Mouse (Mus musculus): Measurements from ENCODE around the gene Gmppb.
"Not testable (repeated sequence)": the region's sequence is repeated elsewhere in the genome, so short reads cannot be mapped to it uniquely, and the experiment has no call there.

Gmppb gene

DNA sequence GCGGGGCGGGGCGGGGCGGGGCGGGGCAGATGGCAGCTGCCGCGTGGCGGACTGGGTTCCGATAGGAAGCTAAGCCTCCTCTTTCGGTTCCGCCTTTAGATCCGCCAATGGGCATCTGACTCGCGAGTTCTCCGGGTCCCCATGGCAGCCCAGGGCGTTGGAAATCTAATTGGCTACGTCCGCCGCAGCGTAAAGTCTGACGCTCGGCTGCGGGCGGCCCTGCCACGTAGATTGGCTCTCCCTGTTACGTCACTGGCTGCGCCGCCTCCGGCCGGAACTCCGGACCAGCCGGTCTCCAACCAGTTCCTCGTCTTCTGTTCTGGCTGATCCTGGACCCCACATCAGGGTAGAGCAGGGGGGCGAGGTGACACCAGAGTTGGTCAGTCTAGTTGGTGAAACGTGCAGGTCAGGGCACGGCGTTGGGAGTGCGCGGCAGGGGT, at the start of gene Gmppb:
TSS of gene Gmppb (plus strand) at position 227 of the 440 bp plus-strand sequence.
- peak; percentile 83 for DNase-seq (ENCODE audit: extremely low spot score, low read depth, low spot score)

DNA sequence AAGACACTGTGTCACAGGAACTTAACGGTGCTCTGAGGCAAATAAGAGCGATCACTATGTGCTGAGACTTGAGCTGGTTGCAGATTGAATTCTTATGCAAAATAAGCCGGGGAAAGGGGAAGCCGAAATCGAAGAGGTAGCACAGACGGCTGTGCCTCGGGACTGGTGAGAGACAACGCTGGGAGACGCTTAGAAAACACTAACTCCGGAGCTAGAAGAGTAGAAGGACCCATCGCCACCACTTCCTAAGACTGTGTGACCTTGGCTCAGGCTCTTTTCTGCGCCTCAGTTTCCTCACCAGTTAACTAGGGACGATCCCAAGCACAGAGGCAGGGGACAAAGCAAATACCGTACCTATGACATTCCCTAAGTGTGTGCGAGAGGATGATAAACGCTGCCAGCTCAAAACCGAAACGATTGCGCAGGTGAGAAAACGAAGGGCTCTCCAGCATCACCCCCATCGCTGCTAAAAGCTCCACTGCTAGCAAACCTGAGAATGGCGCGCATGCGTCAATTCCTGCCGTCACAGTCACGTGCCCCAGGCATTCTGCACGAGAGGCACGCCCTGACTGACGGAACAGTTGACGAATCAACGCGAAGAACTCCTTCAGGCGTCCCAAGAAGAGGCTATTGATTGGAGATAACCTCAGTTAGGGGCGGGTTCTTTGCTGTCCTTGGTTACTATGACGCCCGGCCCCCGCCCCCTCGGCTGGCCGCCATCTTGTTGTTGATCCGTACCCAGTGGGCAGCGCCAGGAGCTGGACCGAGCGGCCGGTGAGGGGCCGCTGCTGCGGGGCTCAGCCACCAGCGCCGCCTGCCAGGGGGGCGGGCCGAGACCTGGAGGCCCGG, 46.9 kb upstream of the Gmppb start, which contains the start of gene Ip6k1:
TSS of gene Ip6k1 (plus strand) at position 580 of the 849 bp plus-strand sequence.
- DNase-seq (ENCODE audit: extremely low spot score, low read depth, low spot score): peak; percentile 100

GRCm38 (mm10) chr9:108002778-108003530, 46.1 kb upstream of the Gmppb start:
- no peak for DNase-seq (ENCODE audit: extremely low spot score, low read depth, low spot score)

GRCm38 (mm10) chr9:108003531-108003890, 45.5 kb upstream of the Gmppb start:
- DNase-seq (ENCODE audit: extremely low spot score, low read depth, low spot score): no peak

DNA sequence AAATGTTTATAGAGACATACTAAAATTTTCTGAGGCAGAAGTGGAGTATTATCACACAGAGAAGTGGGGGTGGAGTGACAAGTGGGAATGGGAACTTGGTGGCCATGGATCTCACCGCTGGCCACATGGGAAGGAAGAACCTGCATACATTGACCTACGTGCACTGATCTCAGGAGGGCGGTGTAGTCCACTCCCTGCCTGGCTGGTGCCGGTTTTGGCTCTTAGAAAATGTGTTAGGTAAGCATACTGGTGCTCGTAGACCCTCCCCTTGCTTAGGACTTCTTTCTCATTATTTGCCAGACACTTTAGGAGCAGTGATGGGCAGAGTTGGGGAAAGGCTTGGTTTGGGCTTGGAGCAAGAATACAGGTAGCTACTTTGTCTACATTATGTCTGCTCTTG, 41.0 kb upstream of the Gmppb start:
- no peak for DNase-seq (ENCODE audit: extremely low spot score, low read depth, low spot score)

GRCm38 (mm10) chr9:108010385-108010784, 38.7 kb upstream of the Gmppb start:
- DNase-seq (ENCODE audit: extremely low spot score, low read depth, low spot score): no peak

- not testable (repeated sequence) for DNase-seq (ENCODE audit: extremely low spot score, low read depth, low spot score)
These were observed 35.5 kb upstream of the Gmppb start for GRCm38 (mm10) chr9:108013577-108013976.

- DNase-seq (ENCODE audit: extremely low spot score, low read depth, low spot score): no peak
These were observed 31.9 kb upstream of the Gmppb start for GRCm38 (mm10) chr9:108017127-108017526.

GRCm38 (mm10) chr9:108020741-108021140, 28.3 kb upstream of the Gmppb start:
- DNase-seq (ENCODE audit: extremely low spot score, low read depth, low spot score): no peak

DNA sequence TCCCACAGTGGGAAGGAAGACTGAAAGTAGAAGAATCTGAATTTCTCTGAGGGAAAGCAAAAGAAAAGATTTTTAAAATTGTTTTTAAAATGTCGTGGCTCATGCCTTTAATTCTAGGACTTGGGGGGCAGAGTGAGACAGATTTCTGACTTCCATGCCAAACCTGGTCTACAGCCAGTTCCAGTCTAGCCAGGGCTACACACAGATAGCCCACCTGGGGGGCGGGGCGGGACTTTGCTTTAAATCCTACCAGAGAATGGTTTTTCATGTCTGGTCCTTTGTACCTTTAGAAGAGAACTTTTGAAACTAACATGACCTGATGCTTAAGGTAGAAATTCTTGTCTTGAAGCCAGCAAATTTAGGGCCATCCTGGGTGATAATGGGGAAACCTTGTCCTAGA, 25.8 kb upstream of the Gmppb start:
- no peak for DNase-seq (ENCODE audit: extremely low spot score, low read depth, low spot score)

DNA sequence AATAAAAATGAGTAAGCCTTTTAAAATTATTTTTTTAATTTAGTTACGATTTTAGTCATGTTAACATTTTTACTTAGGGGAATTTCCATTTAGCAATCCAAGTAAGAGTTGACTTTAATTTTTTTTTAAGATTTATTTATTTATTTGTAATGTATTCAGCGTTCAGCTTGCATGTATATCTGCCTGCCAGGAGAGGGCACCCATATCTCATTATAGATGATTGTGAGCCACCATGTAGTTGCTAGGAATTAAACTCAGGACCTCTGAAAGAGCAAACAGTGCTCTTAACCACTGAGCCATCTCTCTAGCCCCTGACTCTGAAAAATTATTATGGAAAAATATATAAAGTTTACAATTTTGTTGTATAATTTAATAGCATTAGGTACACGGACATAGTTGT, 22.5 kb upstream of the Gmppb start:
- no peak for DNase-seq (ENCODE audit: extremely low spot score, low read depth, low spot score)

DNA sequence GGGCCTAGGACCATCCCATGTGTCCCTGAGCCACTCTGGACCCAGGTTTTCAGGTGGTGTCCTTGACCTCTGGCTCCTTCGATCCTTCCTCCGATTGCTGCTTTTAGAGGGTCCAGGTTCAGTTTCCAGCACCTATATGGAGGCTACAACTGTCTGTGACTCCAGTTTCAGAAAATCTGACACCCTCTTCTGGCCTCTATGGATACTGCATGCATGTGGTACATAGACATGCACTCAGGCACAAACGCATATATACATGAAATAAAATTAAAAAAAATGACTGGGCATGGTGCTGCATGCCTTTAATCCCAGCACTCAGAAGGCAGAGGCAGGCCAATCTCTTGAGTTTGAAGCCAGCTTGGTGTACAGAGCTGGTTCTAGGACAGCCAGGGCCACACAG, 21.2 kb upstream of the Gmppb start:
- DNase-seq (ENCODE audit: extremely low spot score, low read depth, low spot score): no peak

DNA sequence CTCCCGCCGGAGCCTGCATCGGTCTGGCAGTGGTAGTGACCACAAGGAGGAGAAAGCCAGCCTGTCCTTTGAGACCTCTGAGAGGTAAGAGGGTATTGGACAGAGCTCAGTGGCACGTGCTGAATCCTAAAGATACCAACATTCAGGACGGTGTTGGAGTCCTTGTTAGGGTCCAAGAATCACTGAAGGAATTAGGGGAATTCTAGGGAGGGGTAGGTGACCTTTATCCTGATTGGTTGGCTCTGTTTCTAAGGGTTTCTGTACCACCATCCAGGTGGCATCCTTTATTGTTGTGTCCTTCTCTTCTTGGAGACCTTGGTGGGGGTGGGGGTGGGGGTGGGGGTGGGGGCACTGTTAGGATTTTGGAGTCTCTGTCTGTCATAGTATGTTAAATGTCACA, 16.9 kb upstream of the Gmppb start:
- no peak for DNase-seq (ENCODE audit: extremely low spot score, low read depth, low spot score)

GRCm38 (mm10) chr9:108035331-108036156, 13.5 kb upstream of the Gmppb start:
- no peak for DNase-seq (ENCODE audit: extremely low spot score, low read depth, low spot score)

DNA sequence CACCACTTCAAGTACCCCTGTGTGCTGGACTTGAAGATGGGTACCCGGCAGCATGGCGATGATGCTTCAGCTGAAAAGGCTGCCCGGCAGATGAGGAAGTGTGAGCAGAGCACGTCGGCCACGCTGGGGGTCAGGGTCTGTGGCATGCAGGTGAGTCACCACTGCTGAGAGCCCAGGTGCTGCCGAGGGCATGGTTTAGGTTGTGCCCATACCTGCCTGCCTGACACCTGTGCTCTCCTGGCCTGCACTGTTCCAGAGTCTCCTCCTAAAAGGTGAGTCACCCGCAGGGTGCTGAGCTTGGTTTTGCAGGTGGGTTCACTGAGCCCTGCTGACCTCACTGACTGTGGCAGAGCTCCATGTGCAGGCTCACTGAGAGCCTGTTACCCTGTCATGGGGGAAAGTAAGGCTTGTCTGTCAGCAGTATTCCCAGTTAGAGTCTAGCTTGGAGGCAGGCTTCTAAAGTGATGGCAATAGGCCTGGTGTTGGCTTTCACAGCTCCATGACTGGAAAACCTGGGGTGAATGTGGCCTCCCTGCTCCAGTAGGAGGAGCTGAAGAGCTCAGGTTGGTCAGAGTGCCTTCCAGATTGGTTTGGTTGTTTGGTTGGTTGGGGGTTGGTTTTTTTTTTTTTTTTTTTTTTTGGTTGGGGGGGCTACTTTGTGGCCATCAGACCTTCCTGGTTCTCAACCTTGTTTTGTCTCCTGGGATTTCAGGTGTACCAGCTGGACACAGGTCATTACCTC, 4.1 kb upstream of the Gmppb start:
- DNase-seq (ENCODE audit: extremely low spot score, low read depth, low spot score): no peak

- no peak for DNase-seq (ENCODE audit: extremely low spot score, low read depth, low spot score)
These were observed 2.5 kb upstream of the Gmppb start for GRCm38 (mm10) chr9:108046582-108046981.

GRCm38 (mm10) chr9:108047601-108048565, 1.2 kb upstream of the Gmppb start:
- no peak for DNase-seq (ENCODE audit: extremely low spot score, low read depth, low spot score)

- no peak for DNase-seq (ENCODE audit: extremely low spot score, low read depth, low spot score)
These were observed 481 bp upstream of the Gmppb start for GRCm38 (mm10) chr9:108048566-108048955.

GRCm38 (mm10) chr9:108049561-108050251, 664 bp downstream of the Gmppb start:
- DNase-seq (ENCODE audit: extremely low spot score, low read depth, low spot score): no peak

Data from hindlimb bud, embryonic 11.5 days (tissue).